Mouse (Mus musculus) heart, adult 2 months (tissue): ENCODE data around the gene Lrrc7.

Source experiments
- CTCF ChIP-seq: fragments of 200-600 bp; IDR thresholded peaks from 2 replicates; pipeline ENCODE4 v1.8.1; 2022; ENCODE audit warnings: antibody characterized with exemption, mild to moderate bottlenecking, moderate library complexity
- EP300 ChIP-seq: fragments of 200-500 bp; IDR thresholded peaks from 2 replicates; pipeline ENCODE4 v1.6.1; 2011; ENCODE audit warnings: low read depth, low read length, control low read depth; ENCODE audit not compliant: insufficient read depth
- POLR2A ChIP-seq: fragments of 200-500 bp; IDR thresholded peaks from 2 replicates; pipeline ENCODE4 v1.6.1; 2011; ENCODE audit warnings: mild to moderate bottlenecking, low read depth, low read length, control low read depth; ENCODE audit not compliant: insufficient read depth

GRCm38 (mm10) chr3:158528471-158528870 lies 33.5 kb downstream of the Lrrc7 start:
- TF ChIP-seq POLR2A: no peak
- TF ChIP-seq CTCF: no peak
- TF ChIP-seq EP300: no peak
